Mouse (Mus musculus) thymus, adult 2 months (tissue): ENCODE data around the gene Map2k1.

ENCODE experiments used
- CTCF ChIP-seq: fragments of 200-500 bp; IDR thresholded peaks from 2 replicates; pipeline ENCODE4 v1.5.1; 2012; ENCODE audit warnings: mild to moderate bottlenecking, control low read depth, low read length, moderate library complexity, borderline replicate concordance; ENCODE audit not compliant: control insufficient read depth, poor library complexity, insufficient read depth; ENCODE audit errors: extremely low read depth
- POLR2A ChIP-seq: fragments of 200-500 bp; IDR thresholded peaks from 2 replicates; pipeline ENCODE4 v1.6.1; 2012; ENCODE audit warnings: mild to moderate bottlenecking, low read length, control low read depth, moderate library complexity; ENCODE audit not compliant: control insufficient read depth, poor library complexity, insufficient read depth; ENCODE audit errors: extremely low read depth

DNA sequence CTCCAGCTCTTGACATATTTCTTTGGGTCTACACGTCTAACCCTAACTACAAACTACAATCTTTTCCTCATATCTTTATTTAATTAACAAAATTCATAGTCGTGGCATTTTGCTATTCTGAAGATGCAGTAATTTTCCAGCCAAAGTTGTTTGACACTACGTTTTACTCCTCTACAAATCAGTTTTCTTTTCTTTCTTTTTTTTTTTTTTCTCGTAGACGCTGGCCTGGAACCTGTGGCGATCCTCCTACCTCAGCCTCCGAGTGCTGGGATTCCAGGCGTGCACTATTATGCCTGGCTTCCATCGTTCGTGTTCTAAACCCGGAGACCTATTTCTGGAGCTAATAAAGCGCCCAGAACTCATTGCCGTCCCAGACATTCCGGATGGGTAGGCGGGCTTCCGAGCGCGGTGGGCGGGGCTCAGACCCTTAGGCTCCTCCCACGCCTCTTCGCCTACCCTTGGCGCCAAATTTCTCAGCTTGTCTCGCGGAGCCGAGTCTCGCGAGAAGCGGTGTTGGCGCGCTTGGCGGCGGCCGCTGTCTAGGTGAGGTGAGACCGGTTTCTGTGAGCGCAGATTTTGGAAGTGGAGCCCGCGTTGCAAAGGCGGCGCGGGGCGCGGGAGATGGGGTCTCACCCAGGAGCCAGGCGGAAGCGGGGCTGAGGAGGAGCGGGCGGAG is 27.8 kb upstream of the Map2k1 start, which contains the start of gene Tipin:
- TF ChIP-seq CTCF, result peak; percentile 53; the same call in 1 of the 2 replicates
- TF ChIP-seq POLR2A, result peak; percentile 67
